Mouse (Mus musculus) kidney, adult 9 months (tissue): Measurements from ENCODE around the gene Gm20388.
A peak's percentile ranks its signal among the peaks of the same experiment; 100 is the strongest.

Experiments used
- DNase-seq: peaks from one replicate; pipeline ENCODE4 v3.0.0; 2022

The Gm20388 gene

DNA sequence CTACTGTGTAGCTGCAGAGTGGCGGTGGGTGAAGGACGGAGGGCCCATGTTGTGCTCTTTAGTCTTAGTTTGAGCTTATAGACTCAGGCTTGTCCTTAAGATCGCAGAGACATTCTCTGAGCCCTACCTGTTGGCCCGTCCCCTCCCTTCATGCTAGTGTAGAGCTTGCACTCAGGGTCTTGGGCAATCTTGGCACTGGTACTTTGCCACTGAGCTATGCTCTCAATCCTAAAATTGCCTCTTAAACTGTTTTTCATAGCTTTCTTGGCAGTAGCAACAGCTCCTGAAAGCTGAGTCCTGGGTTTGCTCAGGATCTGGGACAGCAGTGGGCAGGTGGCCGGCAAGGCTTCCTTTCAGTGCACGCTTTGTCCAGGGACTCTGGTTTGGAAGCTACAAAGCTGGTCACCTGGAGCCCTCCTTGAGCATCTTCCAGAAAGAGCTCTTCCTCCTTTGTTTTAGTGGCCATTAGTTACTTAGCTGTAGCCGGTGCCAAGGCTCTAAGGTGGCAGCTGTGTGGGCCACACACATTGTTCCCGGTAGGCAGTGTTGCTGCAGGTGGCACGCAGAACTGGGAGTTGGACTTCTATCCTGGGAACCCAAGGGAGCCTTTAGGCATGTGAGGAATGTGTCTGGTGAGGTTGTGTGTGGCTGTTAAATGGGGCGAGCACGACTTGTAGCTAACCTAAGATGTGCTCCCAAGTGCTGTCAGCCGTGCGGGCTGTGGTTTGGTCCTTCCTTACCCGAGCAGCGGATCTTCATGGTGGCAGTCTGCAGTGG lies 2090.9 kb downstream of the Gm20388 start:
- DNase-seq: no peak

DNA sequence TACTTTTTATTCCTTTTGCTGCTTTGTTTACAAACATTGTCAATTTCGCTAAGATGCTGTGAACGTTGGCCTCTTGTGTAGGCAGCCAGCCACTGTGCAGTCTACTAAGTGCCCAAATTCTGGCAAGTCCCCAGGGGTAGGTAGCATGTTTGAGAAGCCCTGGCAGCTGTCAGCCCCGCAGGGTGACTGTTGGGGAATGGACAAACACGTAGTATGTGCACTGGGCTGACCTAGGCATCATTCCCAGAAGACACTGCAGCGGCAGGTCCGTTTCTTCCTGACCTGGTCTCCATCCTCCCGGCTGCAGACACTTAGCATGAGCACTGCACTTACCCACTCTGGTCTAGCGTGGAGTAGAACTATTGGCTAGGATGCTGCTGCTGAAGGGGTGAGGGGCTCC lies 2093.0 kb downstream of the Gm20388 start:
- DNase-seq: no peak

DNA sequence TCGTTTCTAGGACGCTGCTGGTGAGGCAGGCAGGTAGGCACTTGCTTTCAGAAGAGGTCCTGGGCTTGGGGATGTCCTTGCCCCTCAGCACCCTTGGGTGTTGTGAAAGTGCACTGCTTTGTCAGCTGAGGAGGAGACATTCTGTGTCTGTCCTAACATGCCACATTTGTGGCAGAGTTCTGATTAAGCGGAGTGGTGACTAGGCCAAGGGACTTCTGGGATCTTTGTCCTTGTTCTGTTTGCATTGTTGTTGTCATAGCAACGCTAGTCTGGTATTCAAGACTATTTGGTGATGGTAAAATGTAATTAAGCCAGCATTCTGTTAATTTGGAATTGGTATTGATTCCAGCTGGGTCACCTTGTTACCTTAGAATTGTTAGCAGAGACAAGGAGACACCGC lies 2093.5 kb downstream of the Gm20388 start:
- no peak for DNase-seq

DNA sequence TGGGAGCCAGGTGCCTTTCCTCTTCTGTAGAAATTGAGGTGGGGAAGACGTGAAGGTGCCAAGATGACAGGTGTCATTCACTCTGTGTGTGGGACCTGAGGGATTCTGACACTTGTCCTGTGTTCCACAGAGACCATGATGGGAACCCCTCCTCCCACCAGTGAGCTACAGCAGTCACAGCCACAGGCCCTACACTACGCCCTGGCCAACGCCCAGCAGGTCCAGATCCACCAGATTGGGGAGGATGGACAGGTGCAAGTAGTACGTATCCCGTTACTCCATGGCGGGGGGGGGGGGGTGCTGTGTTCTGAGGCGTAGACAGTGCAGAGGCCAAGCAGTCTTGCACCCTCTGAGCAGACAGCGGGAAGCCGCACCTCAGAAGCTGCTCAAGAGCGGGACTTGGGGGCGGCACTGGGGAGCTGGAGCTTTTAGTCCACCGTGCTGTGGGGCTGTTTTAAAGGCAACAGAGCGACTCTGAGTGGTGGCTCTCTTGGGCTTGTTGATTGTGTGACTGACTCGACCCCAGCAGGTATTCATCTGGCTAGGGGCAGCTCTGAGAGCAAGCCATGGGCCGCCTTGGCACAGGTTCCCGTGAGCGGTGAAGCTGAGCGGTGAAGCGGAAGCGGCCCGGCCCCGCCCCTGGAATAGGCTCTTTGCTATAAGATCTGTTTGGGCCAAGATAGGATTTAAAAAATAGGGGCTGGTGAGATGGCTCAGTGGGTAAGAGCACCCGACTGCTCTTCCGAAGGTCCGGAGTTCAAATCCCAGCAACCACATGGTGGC lies 2095.0 kb downstream of the Gm20388 start:
- no peak for DNase-seq

DNA sequence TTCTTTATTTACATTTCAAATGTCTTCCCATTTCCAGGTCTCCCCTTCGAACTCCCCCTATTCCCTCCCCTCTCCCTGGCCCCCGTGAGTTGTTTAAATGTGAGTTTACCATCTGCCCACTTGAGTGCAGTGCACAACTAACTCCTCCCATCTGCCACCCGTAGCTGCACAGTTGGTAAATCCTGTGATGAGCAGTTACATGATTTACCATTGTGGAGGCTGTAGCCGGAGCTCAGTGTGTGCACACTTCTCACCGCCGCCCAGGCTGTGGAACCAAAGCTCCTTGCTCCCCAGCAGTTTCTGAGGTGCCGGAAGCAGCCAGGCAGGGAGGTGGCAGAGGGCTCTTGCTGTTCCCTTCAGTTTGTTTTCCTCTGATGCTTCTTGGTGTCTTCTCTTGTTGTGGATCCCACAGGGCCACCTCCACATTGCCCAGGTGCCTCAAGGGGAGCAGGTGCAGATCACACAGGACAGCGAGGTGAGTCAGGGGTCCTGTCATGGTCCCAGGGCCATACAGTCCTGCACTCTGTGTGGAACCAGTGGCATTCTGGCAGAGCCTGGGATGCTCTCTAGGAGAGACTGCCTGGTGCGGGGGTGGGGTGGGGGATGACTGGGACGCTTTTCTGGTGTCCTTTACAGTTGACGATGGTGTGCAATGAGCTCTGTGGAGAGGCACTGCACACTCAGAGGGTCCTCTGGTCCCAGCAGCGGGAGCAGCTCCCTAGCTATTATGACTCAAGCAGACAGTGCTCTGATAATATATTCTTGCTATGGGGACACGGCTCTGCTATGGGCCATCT lies 2096.2 kb downstream of the Gm20388 start:
- no peak for DNase-seq

DNA sequence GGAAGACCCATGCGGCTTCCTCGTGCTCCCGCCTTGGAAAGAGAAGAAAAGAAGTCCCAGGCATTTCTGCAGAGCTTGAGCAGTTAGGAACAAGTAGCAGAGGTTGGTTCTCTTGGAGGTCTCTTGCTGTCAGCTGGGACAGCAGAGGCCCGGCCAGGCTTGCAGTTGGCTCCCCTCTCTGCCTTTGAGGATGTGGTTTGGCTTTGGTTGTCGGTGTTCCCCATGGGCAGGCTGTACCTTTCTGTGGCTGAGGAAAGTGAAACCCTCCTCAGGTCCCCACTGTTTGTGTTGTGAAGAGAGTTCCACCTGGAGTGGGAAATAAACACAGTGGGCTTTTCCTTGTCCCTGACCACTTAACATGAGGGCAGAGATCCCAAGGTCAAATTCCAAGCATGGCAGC lies 2097.8 kb downstream of the Gm20388 start:
- DNase-seq: no peak

DNA sequence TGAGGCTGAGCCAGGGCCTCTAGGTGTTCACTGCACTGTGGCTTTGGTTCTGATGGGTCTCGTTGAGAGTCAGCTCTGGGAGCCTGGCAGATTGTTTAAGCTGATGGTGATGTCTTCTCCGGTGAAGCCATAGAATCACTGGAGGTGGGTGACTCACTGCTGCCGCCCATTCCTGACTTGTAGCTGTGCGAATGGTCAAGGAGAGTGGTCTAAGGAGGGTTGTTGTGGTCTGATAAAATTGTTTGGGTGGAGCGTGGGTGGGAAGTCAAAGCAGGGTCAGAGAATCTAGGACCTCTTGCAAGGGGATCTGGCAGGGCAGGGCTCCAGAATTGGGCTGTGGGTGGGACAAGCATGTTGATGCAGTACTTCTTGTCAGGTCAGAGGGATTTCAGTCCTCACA lies 2100.0 kb downstream of the Gm20388 start:
- no peak for DNase-seq

DNA sequence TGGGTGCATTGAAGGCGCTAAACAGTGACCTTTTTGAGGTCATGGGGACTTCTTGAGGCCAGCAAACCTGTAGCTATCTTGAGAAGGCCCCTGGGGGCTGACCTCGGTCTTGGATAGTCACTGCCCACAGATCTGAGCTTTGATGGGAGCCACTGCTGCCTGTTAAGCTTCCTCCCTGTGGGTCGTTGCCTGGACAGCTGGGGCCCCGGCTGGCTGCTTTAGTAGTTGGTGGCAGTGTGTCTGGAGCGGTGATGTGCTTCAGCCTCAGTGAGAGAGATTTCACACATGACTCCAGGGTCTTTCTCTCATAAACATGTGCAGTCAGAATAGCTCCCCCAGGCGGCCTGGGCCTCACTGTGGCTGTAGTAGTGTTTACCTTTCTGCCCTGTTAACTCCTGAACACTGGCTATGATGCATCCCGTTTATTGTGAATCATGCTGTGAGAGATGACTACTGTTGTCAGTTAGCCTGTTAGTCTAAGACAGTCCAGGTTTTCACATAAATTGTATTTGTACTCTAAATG lies 2100.5 kb downstream of the Gm20388 start:
- DNase-seq: no peak

DNA sequence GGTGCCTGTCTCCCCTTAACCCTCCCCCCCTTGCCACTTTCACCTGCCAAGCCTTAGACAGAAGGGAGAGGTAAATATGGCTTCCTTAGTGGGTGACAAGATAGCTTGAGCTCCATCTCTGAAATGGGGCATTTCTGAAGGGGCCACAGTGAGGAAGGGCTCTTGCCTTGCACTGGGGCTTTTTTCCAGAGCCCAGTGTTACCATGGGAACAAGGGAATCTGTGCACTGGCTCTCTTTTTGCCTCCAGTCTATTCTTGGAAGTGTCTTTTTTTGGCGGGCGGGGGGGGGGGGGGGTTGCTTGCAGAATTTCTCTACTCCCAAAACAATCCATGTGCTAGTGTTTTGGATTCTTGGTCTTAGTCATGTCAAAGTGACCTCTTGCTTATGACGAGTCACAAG lies 2104.0 kb downstream of the Gm20388 start:
- no peak for DNase-seq

DNA sequence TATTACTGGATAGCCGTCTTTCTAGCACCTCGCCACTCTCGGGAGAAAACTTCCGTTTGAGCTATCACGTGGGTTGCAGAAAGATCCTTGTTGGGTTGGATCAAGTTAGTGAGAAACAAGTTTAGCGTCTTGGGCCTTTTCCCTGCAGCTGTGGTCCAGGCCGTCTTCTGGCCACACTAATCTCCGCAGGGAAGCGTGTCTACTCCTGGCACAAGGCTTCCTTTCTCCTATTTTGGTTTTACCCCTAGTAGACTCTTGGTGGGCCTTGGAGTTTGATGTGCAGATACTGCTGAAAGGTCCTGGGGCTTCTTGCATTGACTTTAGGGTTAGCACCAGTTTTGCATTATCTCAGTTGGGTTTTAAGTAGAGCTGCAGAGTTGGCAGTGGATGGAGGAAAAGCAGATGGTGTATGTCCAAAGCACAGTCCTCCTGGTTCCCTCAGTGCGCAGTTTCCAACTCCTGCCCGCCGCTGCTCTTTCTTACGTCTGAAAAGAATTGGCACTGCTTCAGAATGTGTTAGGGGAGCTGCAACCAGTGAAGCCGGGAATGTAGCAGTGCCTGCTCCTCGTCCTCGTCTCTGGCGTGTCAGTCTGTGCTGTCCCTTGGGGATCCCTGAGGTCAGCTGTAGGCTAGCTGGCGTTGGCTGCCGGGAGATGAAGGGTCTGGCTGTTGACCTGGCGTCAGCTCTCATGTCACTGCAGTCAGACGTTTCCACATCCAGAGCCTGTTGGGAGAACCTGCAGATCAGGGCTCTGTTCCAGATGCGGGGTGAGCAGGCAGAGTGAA lies 2107.6 kb downstream of the Gm20388 start:
- no peak for DNase-seq

DNA sequence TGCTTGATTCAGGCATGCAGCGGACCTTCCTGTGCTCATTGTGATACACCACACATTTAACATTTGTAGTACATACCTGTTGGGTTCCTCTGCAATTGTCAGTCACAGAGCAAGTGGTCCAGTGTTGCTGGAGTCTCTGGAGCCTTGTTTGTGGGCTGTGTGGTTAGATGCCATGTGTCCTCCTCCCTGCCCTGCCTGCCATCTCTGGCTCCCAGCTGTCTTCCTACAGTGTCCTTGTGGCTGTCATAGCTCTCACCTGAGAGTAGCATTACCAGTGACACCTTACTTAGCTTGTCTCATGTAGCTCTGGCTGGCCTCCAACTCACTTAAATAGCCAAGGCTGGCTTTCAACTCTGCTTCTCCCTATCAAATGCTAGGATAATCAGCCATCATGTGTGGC lies 2108.5 kb downstream of the Gm20388 start:
- no peak for DNase-seq

DNA sequence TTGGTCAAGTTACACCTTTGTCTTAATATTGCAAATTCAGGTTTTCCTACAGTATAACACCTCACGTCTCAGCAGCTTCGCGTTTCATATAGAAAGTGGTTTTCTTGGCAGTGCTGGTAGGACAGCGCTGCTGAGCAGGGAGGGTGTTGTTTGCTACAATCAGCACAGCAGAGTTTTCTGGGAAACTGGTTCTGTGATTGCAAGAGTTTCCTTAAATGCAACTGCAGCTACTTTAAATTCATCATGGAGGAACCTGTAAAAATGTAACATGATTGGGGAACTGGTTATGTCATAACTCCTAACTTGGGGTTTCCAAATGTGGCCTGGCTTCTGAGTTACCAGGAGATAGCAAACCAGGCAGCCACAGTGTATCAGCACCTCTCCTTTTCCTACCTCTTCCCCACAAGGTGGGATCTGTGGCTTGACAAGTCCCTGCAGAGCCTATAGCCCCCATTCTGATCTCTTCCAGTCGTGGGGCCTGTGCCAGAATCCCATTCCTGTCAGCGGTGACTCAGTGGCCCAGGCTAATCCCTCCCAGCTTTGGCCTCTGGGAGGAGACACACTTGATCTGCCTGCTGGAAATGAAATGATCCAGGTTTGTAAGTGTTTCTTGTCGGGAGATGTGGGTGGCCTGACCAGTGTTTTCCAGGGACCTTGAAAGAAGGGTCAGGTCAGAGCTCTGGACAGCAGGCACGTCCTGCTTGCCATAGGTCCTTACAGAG lies 2109.6 kb downstream of the Gm20388 start:
- no peak for DNase-seq

DNA sequence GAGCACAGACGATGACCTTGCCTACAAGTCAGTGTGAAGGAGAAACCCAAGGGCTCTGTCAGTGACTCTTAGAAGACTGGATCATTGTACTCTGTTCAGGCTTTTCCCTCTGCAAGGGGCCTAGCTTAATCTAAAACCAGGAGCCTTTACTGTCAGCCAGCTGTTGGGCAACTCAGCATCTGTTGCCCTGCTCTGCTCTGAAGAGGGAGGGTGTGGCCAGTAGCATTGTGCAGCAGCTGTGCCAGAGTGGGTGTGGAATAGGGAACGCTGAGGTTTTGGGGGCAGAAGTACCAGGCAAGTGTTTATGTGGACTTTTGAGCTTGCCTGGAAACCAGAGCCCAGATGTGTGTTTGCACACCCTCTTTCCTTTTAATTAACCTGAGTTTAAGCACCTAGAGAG lies 2111.1 kb downstream of the Gm20388 start:
- peak; percentile 81 for DNase-seq

DNA sequence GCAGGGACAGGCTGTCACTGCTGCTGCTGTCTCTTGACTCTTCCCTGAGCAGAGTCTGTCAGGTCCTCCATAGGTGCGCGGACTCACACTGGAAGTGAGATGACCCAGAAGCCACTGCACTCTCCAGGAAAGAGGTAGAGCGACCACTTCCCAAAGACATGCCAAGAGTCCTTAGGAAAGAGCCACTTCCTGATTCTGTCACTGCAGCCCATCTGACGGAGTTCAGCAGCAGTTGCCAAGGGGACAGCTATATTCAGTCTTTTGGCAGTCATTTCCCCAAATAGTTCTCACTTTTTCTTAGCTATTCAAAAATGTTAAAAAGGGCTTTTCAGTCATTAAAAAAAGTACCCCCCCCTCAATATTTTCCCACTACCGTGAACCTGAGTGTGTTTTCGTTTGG lies 2111.6 kb downstream of the Gm20388 start:
- no peak for DNase-seq

DNA sequence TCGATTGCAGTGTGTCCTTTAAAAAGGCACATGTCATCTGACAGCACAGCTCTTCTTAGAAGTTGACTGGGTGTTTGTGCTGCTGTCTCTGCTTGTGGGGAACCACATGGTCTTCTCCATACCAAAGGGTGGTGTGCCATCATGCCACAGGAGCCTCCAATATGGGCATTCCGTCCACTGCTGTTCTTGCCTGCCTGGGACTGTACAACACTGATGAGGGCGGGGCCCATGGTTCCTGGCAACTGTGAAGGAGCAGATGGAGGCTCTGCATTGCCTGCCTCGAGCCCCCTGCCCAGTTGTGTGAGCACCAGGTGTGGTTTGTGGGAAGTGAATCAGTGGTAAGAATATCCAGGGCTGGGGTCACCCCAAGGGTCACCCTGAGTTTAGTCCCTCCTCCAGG lies 2112.1 kb downstream of the Gm20388 start:
- no peak for DNase-seq

DNA sequence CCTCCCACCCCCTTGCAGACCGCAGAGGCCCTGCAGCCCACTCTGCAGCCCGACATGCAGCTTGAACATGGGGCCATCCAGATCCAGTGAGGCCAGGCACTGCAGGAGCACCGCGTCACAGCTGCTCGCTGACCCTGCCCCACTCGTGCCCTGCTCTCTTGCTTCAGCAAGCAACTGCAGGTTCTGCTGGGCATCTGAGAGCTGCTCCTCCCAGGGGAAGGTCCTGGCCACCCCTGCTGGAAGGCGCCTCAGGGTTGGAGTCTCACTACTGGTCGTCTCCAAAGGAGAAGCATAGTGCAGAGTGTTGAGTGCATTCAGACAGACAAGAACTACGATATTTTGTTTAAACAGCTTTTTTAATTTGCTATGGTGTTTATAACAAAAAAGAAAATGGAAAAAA lies 2114.9 kb downstream of the Gm20388 start:
- DNase-seq: no peak

DNA sequence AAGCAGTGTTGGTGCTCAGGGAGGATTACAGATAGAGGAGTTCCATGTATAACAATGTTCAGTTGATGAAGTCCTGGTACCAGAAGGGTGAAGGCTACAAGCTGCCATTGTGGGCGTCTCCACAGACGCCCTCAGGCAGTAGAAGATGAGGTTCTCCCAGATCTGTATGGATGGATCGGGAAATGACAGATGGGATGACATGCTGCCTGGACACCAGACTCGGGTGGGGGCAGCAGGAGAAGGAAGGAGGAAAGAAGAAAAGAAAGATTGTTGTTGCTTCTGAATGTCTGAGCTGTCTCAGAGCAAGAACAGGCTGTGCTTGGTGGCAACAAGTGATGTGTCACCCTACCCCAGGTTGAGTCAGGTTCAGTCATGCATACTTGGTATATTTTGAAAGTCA lies 2117.5 kb downstream of the Gm20388 start:
- no peak for DNase-seq

DNA sequence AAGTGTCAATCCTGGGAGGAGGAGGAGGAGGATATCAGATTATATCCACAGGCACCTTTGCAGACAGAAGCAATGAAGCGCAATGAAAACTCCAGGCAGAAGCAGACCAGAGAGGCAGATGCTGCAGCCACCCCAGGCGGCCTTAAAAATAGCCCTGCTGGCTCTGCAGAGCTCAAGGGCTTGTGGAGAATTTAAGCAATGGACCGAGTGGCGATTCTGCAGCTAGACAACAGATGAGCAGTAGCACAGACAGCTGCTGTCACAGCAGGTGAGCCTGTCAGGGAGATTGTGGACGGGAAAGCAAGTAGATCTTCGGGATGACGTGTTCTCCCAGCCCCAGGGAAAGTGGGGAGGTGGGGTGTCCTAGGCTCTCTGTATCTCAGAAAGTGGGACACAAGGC lies 2120.3 kb downstream of the Gm20388 start:
- DNase-seq: no peak

DNA sequence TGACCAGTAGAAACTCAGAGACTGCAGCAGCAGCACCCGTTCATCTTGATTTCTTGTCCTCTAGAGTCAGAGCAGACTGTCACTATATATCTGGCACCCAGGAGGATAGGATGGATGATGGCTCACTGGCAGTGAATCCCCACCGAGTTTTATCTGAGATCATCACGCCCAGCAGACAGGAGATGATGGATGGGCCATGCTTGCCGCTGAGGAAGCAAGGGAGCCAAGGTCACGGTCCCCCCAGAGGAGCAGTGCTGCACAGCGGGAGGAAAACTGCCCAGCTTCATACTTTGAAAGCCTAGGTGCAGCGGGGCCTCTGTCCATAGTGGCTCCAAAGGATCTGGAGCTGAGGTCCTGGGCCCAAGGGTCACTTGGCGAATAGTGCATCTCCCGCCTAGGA lies 2122.1 kb downstream of the Gm20388 start:
- DNase-seq: no peak

DNA sequence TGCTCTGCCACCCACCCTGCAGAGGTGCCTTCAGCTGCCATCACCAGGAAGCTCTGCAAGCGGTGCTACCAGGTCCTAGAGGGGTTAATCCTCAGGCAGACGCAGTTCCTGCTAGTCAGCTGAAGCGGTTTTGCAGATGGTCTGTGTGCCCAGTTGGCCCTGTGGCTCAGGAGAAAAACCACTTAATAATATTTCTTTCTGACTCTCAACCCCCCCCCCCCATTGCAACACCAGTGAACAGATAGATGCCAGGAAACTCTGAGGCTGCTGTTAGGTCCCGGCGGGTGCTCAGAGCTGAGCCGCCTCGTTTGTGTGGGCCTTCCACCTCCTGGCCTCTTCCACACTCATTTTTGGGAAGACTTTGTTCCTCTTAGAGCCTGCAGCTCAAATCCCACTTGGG lies 2124.9 kb downstream of the Gm20388 start:
- DNase-seq: no peak

DNA sequence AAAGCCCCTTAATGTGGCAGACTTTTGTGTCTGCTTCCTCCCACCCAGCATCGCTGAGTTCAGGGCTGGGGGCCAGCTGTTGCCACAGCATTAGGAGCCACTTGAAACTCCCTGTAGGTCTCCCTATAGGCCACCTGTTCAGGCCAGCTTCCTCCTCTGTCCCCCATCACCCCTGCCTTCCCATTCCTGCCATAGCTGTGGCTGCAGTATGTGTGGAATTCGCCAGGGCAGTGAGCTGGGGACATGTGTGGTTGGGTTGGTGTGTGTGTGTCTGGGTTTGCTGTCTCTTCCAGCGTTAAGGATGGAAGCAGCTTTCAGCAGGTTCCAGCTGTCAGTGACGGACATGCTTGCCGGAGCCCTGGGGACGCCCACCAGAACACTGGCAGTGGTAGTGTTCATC lies 2125.7 kb downstream of the Gm20388 start:
- DNase-seq: no peak

DNA sequence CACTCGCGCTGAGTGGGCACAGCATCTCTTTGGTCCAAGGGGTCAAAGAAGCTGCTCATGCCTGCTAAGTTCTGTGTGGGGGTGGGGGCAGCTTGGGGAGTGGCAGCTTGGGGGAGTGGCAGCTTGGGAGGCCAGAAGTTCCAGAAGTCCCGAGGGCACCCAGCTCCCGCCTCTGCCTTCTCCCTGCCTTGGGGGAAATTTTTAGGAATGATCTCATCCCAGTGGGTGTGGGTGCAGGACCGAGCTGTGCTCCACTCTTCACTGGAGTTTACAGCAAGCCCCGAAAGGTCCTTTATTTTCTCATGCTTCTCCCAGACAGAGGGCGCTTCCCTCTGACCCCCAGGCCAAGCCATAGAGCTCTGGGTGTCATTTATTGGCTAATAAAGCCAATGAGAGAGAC lies 2126.6 kb downstream of the Gm20388 start:
- DNase-seq: no peak
